Mouse (Mus musculus): Measurements from ENCODE around the gene Rpsa.
A peak's percentile ranks its signal among the peaks of the same experiment; 100 is the strongest.
"Not testable (repeated sequence)": the region's sequence is repeated elsewhere in the genome, so short reads cannot be mapped to it uniquely, and the experiment has no call there.

Gene Rpsa

GRCm38 (mm10) chr9:120127538-120128251 lies at the start of gene Rpsa:
Gene Rpsa, plus strand, starts transcription at chr9:120127689.
- DNase-seq (ENCODE audit: low spot score in 2 of 2): peak; percentile 90

- no peak for DNase-seq (ENCODE audit: low spot score in 2 of 2)
Measured at GRCm38 (mm10) chr9:120078241-120078640, 49.2 kb upstream of the Rpsa start.

GRCm38 (mm10) chr9:120079901-120080300 lies 47.6 kb upstream of the Rpsa start:
- DNase-seq (ENCODE audit: low spot score in 2 of 2): no peak

- no peak for DNase-seq (ENCODE audit: low spot score in 2 of 2)
Measured at GRCm38 (mm10) chr9:120080546-120081108, 46.9 kb upstream of the Rpsa start.

GRCm38 (mm10) chr9:120081247-120081646 lies 46.2 kb upstream of the Rpsa start:
- no peak for DNase-seq (ENCODE audit: low spot score in 2 of 2)

GRCm38 (mm10) chr9:120081967-120082366 lies 45.5 kb upstream of the Rpsa start:
- no peak for DNase-seq (ENCODE audit: low spot score in 2 of 2)

- no peak for DNase-seq (ENCODE audit: low spot score in 2 of 2)
Measured at GRCm38 (mm10) chr9:120082691-120083090, 44.8 kb upstream of the Rpsa start.

GRCm38 (mm10) chr9:120083158-120083894 lies 44.2 kb upstream of the Rpsa start:
- no peak for DNase-seq (ENCODE audit: low spot score in 2 of 2)

GRCm38 (mm10) chr9:120084406-120084805 lies 43.1 kb upstream of the Rpsa start:
- no peak for DNase-seq (ENCODE audit: low spot score in 2 of 2)

GRCm38 (mm10) chr9:120089125-120089524 lies 38.4 kb upstream of the Rpsa start:
- DNase-seq (ENCODE audit: low spot score in 2 of 2): no peak

GRCm38 (mm10) chr9:120091086-120091485 lies 36.4 kb upstream of the Rpsa start:
- DNase-seq (ENCODE audit: low spot score in 2 of 2): no peak

GRCm38 (mm10) chr9:120091696-120092238 lies 35.7 kb upstream of the Rpsa start, which contains the start of gene Ccr8:
Gene Ccr8, plus strand, starts transcription at chr9:120092114.
- DNase-seq (ENCODE audit: low spot score in 2 of 2): no peak

- DNase-seq (ENCODE audit: low spot score in 2 of 2): no peak
Measured at GRCm38 (mm10) chr9:120093701-120094100, 33.8 kb upstream of the Rpsa start.

- DNase-seq (ENCODE audit: low spot score in 2 of 2): no peak
Measured at GRCm38 (mm10) chr9:120095886-120096285, 31.6 kb upstream of the Rpsa start.

- peak in 1 of 2 experiments; percentile 39 for DNase-seq (ENCODE audit: low spot score in 2 of 2)
Measured at GRCm38 (mm10) chr9:120098682-120099081, 28.8 kb upstream of the Rpsa start.

- no peak for DNase-seq (ENCODE audit: low spot score in 2 of 2)
Measured at GRCm38 (mm10) chr9:120099304-120099703, 28.2 kb upstream of the Rpsa start.

GRCm38 (mm10) chr9:120101165-120101564 lies 26.3 kb upstream of the Rpsa start:
- DNase-seq (ENCODE audit: low spot score in 2 of 2): no peak

GRCm38 (mm10) chr9:120108953-120109352 lies 18.5 kb upstream of the Rpsa start:
- not testable (repeated sequence) for DNase-seq (ENCODE audit: low spot score in 2 of 2)

- DNase-seq (ENCODE audit: low spot score in 2 of 2): peak; percentile 94 to 95
Measured at GRCm38 (mm10) chr9:120110211-120111018, 17.1 kb upstream of the Rpsa start, which contains the start of gene Slc25a38. Gene Slc25a38, plus strand, starts transcription at chr9:120110374.

- no peak for DNase-seq (ENCODE audit: low spot score in 2 of 2)
Measured at GRCm38 (mm10) chr9:120111156-120111945, 16.1 kb upstream of the Rpsa start.

- no peak for DNase-seq (ENCODE audit: low spot score in 2 of 2)
Measured at GRCm38 (mm10) chr9:120112472-120112871, 15.0 kb upstream of the Rpsa start.

Data from spleen, postnatal 14 days (tissue).